Mouse (Mus musculus) hindbrain, embryonic 13.5 days (tissue): ENCODE measurements around the gene Tmem11. TPM values are rescaled to one million over a fixed set of nuclear protein-coding genes. Genes with fewer than 3 reads are reported as not detected.

Experiments
- ATAC-seq: fragments of 200-750 bp; cut with Nextera tagmentation; 2 replicates; pipeline ENCODE4 v1.8.0; 2017; ENCODE audit warnings: moderate TSS enrichment; ENCODE audit not compliant: low FRiP score
- H3K27ac ChIP-seq: fragments of 300-500 bp; sonication (generic); 2 replicates; pipeline ENCODE4 v1.5.1; 2015; ENCODE audit warnings: inconsistent platforms, mild to moderate bottlenecking, moderate library complexity
- H3K27me3 ChIP-seq: fragments of 300-500 bp; sonication (generic); 2 replicates; pipeline ENCODE4 v1.6.1; 2015; ENCODE audit warnings: mild to moderate bottlenecking, inconsistent platforms
- H3K36me3 ChIP-seq: fragments of 300-500 bp; sonication (generic); 2 replicates; pipeline ENCODE4 v1.6.1; 2015; ENCODE audit warnings: mild to moderate bottlenecking, inconsistent platforms
- H3K4me1 ChIP-seq: fragments of 300-500 bp; sonication (generic); replicated peaks from 2 replicates; pipeline ENCODE4 v1.6.1; 2015; ENCODE audit warnings: inconsistent platforms
- H3K4me2 ChIP-seq: fragments of 300-500 bp; sonication (generic); 2 replicates; pipeline ENCODE4 v1.6.1; 2015; ENCODE audit warnings: inconsistent platforms, mild to moderate bottlenecking, moderate library complexity
- H3K4me3 ChIP-seq: fragments of 300-500 bp; sonication (generic); 2 replicates; pipeline ENCODE4 v1.5.1; 2015; ENCODE audit warnings: mild to moderate bottlenecking, inconsistent platforms
- H3K9ac ChIP-seq: fragments of 300-500 bp; sonication (generic); 2 replicates; pipeline ENCODE4 v1.6.1; 2015; ENCODE audit warnings: mild to moderate bottlenecking, inconsistent platforms
- H3K9me3 ChIP-seq: fragments of 300-500 bp; sonication (generic); 2 replicates; pipeline ENCODE4 v1.6.1; 2016; ENCODE audit warnings: inconsistent platforms
- WGBS: fragments of 180-500 bp; shearing (Covaris S2); methylation state at CpG from one replicate; pipeline ENCODE4 v1.1.7; 2015; 5-methylcytosine and 5-hydroxymethylcytosine counted together
- polyA plus RNA-seq: library from polyadenylated mRNA; unstranded; fragments of >200 nt; fragmentation: Nextera tagmentation; extraction: Ambion mirVana; gene quantifications from 2 replicates; pipeline ENCODE4 v1.2.1, GENCODE M21; 2015

Gene Tmem11
- polyA plus RNA-seq, 1 experiment from 2014 or later, result 55.3 TPM

DNA sequence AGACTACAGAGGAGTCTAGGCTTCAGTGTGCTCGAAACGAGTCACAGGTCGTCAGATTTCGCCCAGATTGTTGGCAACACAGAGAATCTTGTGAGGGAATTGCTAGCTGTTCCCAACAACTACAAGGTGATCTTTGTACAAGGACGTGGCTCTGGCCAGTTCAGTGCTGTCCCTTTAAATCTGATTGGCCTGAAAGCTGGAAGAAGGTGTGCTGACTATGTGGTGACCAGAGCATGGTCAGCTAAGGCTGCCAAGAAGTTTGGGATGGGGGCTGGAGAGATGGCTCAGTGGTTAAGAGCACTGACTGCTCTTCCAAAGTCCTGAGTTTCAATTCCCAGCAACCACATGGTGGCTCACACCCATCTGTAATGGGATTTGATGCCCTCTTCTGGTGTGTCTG lies 62.7 kb downstream of the Tmem11 start:
- WGBS, result 80% methylated on average over 5 of the region's 5 CpGs
- H3K4me3 ChIP-seq, result no peak overlapping the region
- ATAC-seq, result no peak
- H3K9ac ChIP-seq, result no peak overlapping the region
- no peak overlapping the region for H3K27ac ChIP-seq
- no peaks in the 10 kb centered on the region for H3K36me3 ChIP-seq
- no peak overlapping the region for H3K4me2 ChIP-seq
- no peaks in the 10 kb centered on the region for H3K27me3 ChIP-seq
- no peaks in the 10 kb centered on the region for H3K9me3 ChIP-seq
- H3K4me1 ChIP-seq, result no peaks in the 10 kb centered on the region

Other genes starting within 250 kb of the Tmem11 start
- 61.0 and 61.2 TPM in 2 replicates for gene Llgl1, start 179.5 kb downstream of the Tmem11 start, polyA plus RNA-seq
- 64.7 and 68.2 TPM in 2 replicates for gene Flii, start 152.0 kb downstream of the Tmem11 start, polyA plus RNA-seq
- 21.2 and 22.4 TPM in 2 replicates for gene Mief2, start 150.9 kb downstream of the Tmem11 start, polyA plus RNA-seq
- 10.3 and 10.4 TPM in 2 replicates for gene Top3a, start 101.9 kb downstream of the Tmem11 start, polyA plus RNA-seq
- gene Smcr8, start 101.7 kb downstream of the Tmem11 start, polyA plus RNA-seq, result 5.9 and 6.5 TPM in 2 replicates
- gene Shmt1, start 67.6 kb downstream of the Tmem11 start, polyA plus RNA-seq, result 7.9 and 12.2 TPM in 2 replicates
- 30.7 and 33.3 TPM in 2 replicates for gene Dhrs7b, start 48.6 kb downstream of the Tmem11 start, polyA plus RNA-seq
- 36.1 and 36.8 TPM in 2 replicates for gene Natd1, start 35.5 kb upstream of the Tmem11 start, polyA plus RNA-seq
- gene Map2k3, start 52.8 kb upstream of the Tmem11 start, polyA plus RNA-seq, result 30.0 and 30.4 TPM in 2 replicates
- 3.5 and 3.8 TPM in 2 replicates for gene Kcnj12, start 143.3 kb upstream of the Tmem11 start, polyA plus RNA-seq
- gene Tnfrsf13b, start 247.5 kb upstream of the Tmem11 start, polyA plus RNA-seq, result 1.1 and 1.3 TPM in 2 replicates